Mouse (Mus musculus): ENCODE results near the gene Nlrp9b. TPM values are rescaled to one million over a fixed set of nuclear protein-coding genes. Genes with fewer than 3 reads are reported as not detected.
"Not testable (repeated sequence)": the region's sequence is repeated elsewhere in the genome, so short reads cannot be mapped to it uniquely, and the experiment has no call there.

The Nlrp9b gene
- polyA plus RNA-seq, 1 experiment, result 0.30 TPM

GRCm38 (mm10) chr7:20009987-20010386 is 18.7 kb downstream of the Nlrp9b start:
- Histone ChIP-seq H3K36me3 (ENCODE audit: control insufficient read depth, insufficient read depth, low read length, poor library complexity, severe bottlenecking) (no peaks in the 10 kb centered on the region), H3K27me3 (ENCODE audit: control insufficient read depth, insufficient read depth, low read length, poor library complexity, severe bottlenecking) (no peaks in the 10 kb centered on the region), H3K9me3 (replicated peaks; ENCODE audit: control insufficient read depth, insufficient read depth, low read length, poor library complexity, severe bottlenecking) (no peaks in the 10 kb centered on the region), H3K4me1 (ENCODE audit: control insufficient read depth, insufficient read depth, low read length) (no peaks in the 10 kb centered on the region), H3K27ac (ENCODE audit: insufficient read depth, low read length) (no peak overlapping the region), H3K4me3 (ENCODE audit: low read depth, low read length) (no peak overlapping the region), H3K9ac (ENCODE audit: low read depth, poor library complexity, severe bottlenecking) (no peak overlapping the region)
- TF ChIP-seq POLR2A (IDR thresholded peaks at IDR 0.05; ENCODE audit: insufficient read depth, low read length), result no peak
- TF ChIP-seq CTCF (IDR thresholded peaks at IDR 0.05; ENCODE audit: low read depth, low read length), result no peak
- TF ChIP-seq EP300 (IDR thresholded peaks at IDR 0.05; ENCODE audit: insufficient read depth, low read depth, low read length), result no peak

GRCm38 (mm10) chr7:20064100-20064499 is 72.8 kb downstream of the Nlrp9b start:
- not testable (repeated sequence) for H3K4me3 ChIP-seq (ENCODE audit: low read depth, low read length); H3K9ac ChIP-seq (ENCODE audit: low read depth, poor library complexity, severe bottlenecking); H3K36me3 ChIP-seq (ENCODE audit: control insufficient read depth, insufficient read depth, low read length, poor library complexity, severe bottlenecking); H3K27me3 ChIP-seq (ENCODE audit: control insufficient read depth, insufficient read depth, low read length, poor library complexity, severe bottlenecking); H3K4me1 ChIP-seq (ENCODE audit: control insufficient read depth, insufficient read depth, low read length); H3K27ac ChIP-seq (ENCODE audit: insufficient read depth, low read length); H3K9me3 ChIP-seq (replicated peaks; ENCODE audit: control insufficient read depth, insufficient read depth, low read length, poor library complexity, severe bottlenecking)
- TF ChIP-seq CTCF (IDR thresholded peaks at IDR 0.05; ENCODE audit: low read depth, low read length), result peak; percentile 61

DNA sequence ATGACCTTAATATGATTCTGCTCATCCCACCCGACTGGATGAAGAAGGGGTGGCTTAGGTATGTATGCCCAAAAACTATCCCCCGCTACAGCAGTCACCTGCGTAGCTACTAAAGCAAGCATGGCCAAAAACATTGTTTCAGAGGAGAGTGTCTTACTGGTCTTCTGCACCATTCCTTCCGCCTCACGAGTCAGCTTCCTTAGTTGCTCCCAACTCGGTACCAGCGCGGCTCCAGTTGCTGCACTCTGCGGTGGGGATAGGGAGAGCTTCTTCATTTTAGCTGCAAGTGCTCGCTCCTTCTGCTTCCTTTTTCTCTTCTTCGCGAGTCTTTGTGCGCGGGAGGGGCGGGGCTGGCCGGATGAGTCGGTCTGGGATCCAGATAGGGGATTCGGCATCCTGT is 86.9 kb downstream of the Nlrp9b start:
- H3K36me3 ChIP-seq (ENCODE audit: control insufficient read depth, insufficient read depth, low read length, poor library complexity, severe bottlenecking); H3K4me1 ChIP-seq (ENCODE audit: control insufficient read depth, insufficient read depth, low read length); H3K27ac ChIP-seq (ENCODE audit: insufficient read depth, low read length); H3K9me3 ChIP-seq (replicated peaks; ENCODE audit: control insufficient read depth, insufficient read depth, low read length, poor library complexity, severe bottlenecking); H3K27me3 ChIP-seq (ENCODE audit: control insufficient read depth, insufficient read depth, low read length, poor library complexity, severe bottlenecking); H3K9ac ChIP-seq (ENCODE audit: low read depth, poor library complexity, severe bottlenecking): not testable (repeated sequence)
- H3K4me3 ChIP-seq (ENCODE audit: low read depth, low read length), result peak overlapping the region; percentile 39

DNA sequence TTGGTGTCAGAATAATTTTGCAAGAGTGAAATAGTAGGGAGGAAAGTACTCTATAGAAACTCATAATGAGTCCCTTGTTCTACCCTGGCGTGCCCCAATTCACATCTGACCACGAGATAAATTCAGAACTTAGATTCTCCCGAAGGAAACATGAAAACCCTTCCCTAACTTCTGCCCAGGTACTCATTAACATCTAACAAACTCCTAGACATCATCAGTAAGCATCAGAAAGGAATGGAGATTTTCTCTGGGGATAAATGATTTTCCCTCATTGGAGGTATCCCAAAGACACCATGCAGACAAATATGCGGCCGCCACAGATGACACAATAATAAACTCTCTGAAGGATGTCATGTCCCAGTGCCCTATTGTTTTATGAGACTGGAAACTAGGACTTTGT is 108.1 kb downstream of the Nlrp9b start, which contains the start of gene Vmn1r91:
TSS of gene Vmn1r91 (plus strand) at position 301 of the 400 bp plus-strand sequence.
- not testable (repeated sequence) for H3K27me3 ChIP-seq (ENCODE audit: control insufficient read depth, insufficient read depth, low read length, poor library complexity, severe bottlenecking); H3K4me3 ChIP-seq (ENCODE audit: low read depth, low read length); H3K36me3 ChIP-seq (ENCODE audit: control insufficient read depth, insufficient read depth, low read length, poor library complexity, severe bottlenecking); H3K27ac ChIP-seq (ENCODE audit: insufficient read depth, low read length); H3K9ac ChIP-seq (ENCODE audit: low read depth, poor library complexity, severe bottlenecking); H3K4me1 ChIP-seq (ENCODE audit: control insufficient read depth, insufficient read depth, low read length); H3K9me3 ChIP-seq (replicated peaks; ENCODE audit: control insufficient read depth, insufficient read depth, low read length, poor library complexity, severe bottlenecking)

- not testable (repeated sequence) for H3K27ac ChIP-seq (ENCODE audit: insufficient read depth, low read length); H3K9ac ChIP-seq (ENCODE audit: low read depth, poor library complexity, severe bottlenecking); H3K4me1 ChIP-seq (ENCODE audit: control insufficient read depth, insufficient read depth, low read length); H3K4me3 ChIP-seq (ENCODE audit: low read depth, low read length); H3K9me3 ChIP-seq (replicated peaks; ENCODE audit: control insufficient read depth, insufficient read depth, low read length, poor library complexity, severe bottlenecking); H3K27me3 ChIP-seq (ENCODE audit: control insufficient read depth, insufficient read depth, low read length, poor library complexity, severe bottlenecking); H3K36me3 ChIP-seq (ENCODE audit: control insufficient read depth, insufficient read depth, low read length, poor library complexity, severe bottlenecking)
Measured at GRCm38 (mm10) chr7:20122479-20122878, 131.2 kb downstream of the Nlrp9b start, which contains the start of gene Gm16442. Gm16442 (minus strand) TSS chr7:20122579.

Other genes starting within 250 kb of the Nlrp9b start
- gene Nectin2, start 241.0 kb upstream of the Nlrp9b start, polyA plus RNA-seq (2011; ENCODE audit: insufficient read depth, insufficient read length, low read depth, missing spikeins), result 86.7 and 97.9 TPM in 2 replicates
- 138 and 154 TPM in 2 replicates for gene Bcam, start 220.4 kb upstream of the Nlrp9b start, polyA plus RNA-seq (2011; ENCODE audit: insufficient read depth, insufficient read length, low read depth, missing spikeins)
- gene Cblc, start 194.7 kb upstream of the Nlrp9b start, polyA plus RNA-seq (2011; ENCODE audit: insufficient read depth, insufficient read length, low read depth, missing spikeins), result 17.1 and 23.2 TPM in 2 replicates
- gene Bcl3, start 168.7 kb upstream of the Nlrp9b start, polyA plus RNA-seq (2011; ENCODE audit: insufficient read depth, insufficient read length, low read depth, missing spikeins), result 17.3 and 27.3 TPM in 2 replicates
- gene Gm19345, start 139.5 kb upstream of the Nlrp9b start, polyA plus RNA-seq (2011; ENCODE audit: insufficient read depth, insufficient read length, low read depth, missing spikeins), result 0.82 and 1.1 TPM in 2 replicates
- not detected in 2 replicates for gene Ceacam16, start 130.2 kb upstream of the Nlrp9b start, polyA plus RNA-seq (2011; ENCODE audit: insufficient read depth, insufficient read length, low read depth, missing spikeins)
- gene Ceacam19, start 103.5 kb upstream of the Nlrp9b start, polyA plus RNA-seq (2011; ENCODE audit: insufficient read depth, insufficient read length, low read depth, missing spikeins), result not detected in 2 replicates
- 63.5 and 68.1 TPM in 2 replicates for gene Pvr, start 70.3 kb upstream of the Nlrp9b start, polyA plus RNA-seq (2011; ENCODE audit: insufficient read depth, insufficient read length, low read depth, missing spikeins)
- gene Igsf23, start 40.7 kb upstream of the Nlrp9b start, polyA plus RNA-seq (2011; ENCODE audit: insufficient read depth, insufficient read length, low read depth, missing spikeins), result 1.3 and 2.1 TPM in 2 replicates
- gene Ceacam20, start 26.1 kb upstream of the Nlrp9b start, polyA plus RNA-seq (2011; ENCODE audit: insufficient read depth, insufficient read length, low read depth, missing spikeins), result 0.21 TPM in 1 of 2 replicates, not detected in the other
- not detected in 2 replicates for gene Vmn1r91, start 108.2 kb downstream of the Nlrp9b start, polyA plus RNA-seq (2011; ENCODE audit: insufficient read depth, insufficient read length, low read depth, missing spikeins)
- gene Gm16442, start 131.1 kb downstream of the Nlrp9b start, polyA plus RNA-seq (2011; ENCODE audit: insufficient read depth, insufficient read length, low read depth, missing spikeins), result not detected in 2 replicates
- gene Vmn1r93, start 147.6 kb downstream of the Nlrp9b start, polyA plus RNA-seq (2011; ENCODE audit: insufficient read depth, insufficient read length, low read depth, missing spikeins), result not detected in 2 replicates
- gene Vmn1r94, start 176.9 kb downstream of the Nlrp9b start, polyA plus RNA-seq (2011; ENCODE audit: insufficient read depth, insufficient read length, low read depth, missing spikeins), result not detected in 2 replicates
- not detected in 2 replicates for gene Vmn1r95, start 202.2 kb downstream of the Nlrp9b start, polyA plus RNA-seq (2011; ENCODE audit: insufficient read depth, insufficient read length, low read depth, missing spikeins)
- not detected in 2 replicates for gene Gm6164, start 214.1 kb downstream of the Nlrp9b start, polyA plus RNA-seq (2011; ENCODE audit: insufficient read depth, insufficient read length, low read depth, missing spikeins)
- gene Gm4498, start 242.4 kb downstream of the Nlrp9b start, polyA plus RNA-seq (2011; ENCODE audit: insufficient read depth, insufficient read length, low read depth, missing spikeins), result not detected in 2 replicates